Mouse (Mus musculus) layer of hippocampus, adult 6 months (tissue): ENCODE results near the gene Ehd4. TPM values are rescaled to one million over a fixed set of nuclear protein-coding genes. Genes with fewer than 3 reads are reported as not detected.

Experiments used
- long read RNA-seq, 2 experiments: library from polyadenylated mRNA; unstranded; transcript quantifications; one replicate each; pipeline ENCODE4 v2.0.0; 2019 to 2020
- polyA plus RNA-seq: library from polyadenylated mRNA; unstranded; fragments of <200 nt; fragmentation: Nextera tagmentation; gene quantifications from 2 replicates; pipeline ENCODE4 v1.2.3, GENCODE M21; 2021

Ehd4 gene
- 7.5 and 8.0 TPM in 2 replicates for polyA plus RNA-seq
- long read RNA-seq, experiment 1, transcript Ehd4-201 (6 exons, 3,730 nt): major isoform, 25 of 29 reads
- long read RNA-seq, experiment 1, partial matches to known transcripts: 1 of 29 reads
- long read RNA-seq, experiment 1, other reads (novel, unspliced or antisense): 3 of 29 reads
- long read RNA-seq, experiment 2, transcript Ehd4-201 (6 exons, 3,730 nt): major isoform, 55 of 61 reads
- long read RNA-seq, experiment 2, partial matches to known transcripts: 4 of 61 reads
- long read RNA-seq, experiment 2, other reads (novel, unspliced or antisense): 2 of 61 reads

DNA sequence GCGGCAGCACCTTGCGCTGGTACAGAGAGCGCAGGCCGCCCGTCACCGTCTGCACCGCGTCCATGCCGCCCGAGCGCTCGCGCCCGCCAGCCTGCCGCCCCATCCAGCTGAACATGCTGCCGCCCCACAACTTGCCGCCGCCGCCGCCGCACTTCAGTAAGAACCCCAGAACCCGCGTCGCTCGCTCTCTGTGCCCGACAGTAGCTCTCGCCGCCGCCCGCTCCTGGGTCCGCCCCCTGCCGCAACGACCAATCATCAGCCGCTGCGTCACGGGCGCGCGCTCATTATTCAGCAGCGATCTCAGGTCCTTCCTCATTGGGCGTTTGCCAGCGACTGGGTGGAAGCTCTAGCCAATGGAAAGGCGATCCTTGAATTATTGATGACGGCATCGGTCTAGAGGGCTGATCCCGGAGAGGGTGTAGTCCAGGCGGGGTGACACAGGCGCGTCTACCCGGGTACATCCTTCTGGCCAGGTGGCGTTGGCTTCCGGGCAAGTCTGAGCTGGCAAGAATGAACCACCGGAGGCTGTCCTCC is at the start of gene Ehd4:
Gene Ehd4, minus strand, starts transcription at position 246 of the 534 bp plus-strand sequence.

Other genes with a start within 250 kb of the Ehd4 start
- 2.6 TPM in 2 replicates for gene Mapkbp1, start 181.9 kb downstream of the Ehd4 start, polyA plus RNA-seq
- gene Jmjd7, start 127.1 kb downstream of the Ehd4 start, polyA plus RNA-seq: 6.8 and 7.4 TPM in 2 replicates
- gene Gm28042, start 127.1 kb downstream of the Ehd4 start, polyA plus RNA-seq: 0.56 and 0.73 TPM in 2 replicates
- gene Pla2g4b, start 121.2 kb downstream of the Ehd4 start, polyA plus RNA-seq: not detected in 2 replicates
- gene Pla2g4e, start 90.7 kb upstream of the Ehd4 start, polyA plus RNA-seq: 1.4 and 2.5 TPM in 2 replicates
- 0.04 TPM in 1 of 2 replicates, not detected in the other for gene Pla2g4d, start 134.6 kb upstream of the Ehd4 start, polyA plus RNA-seq
- gene Pla2g4f, start 159.6 kb upstream of the Ehd4 start, polyA plus RNA-seq: not detected in 2 replicates
- 25.0 and 26.8 TPM in 2 replicates for gene Vps39, start 198.5 kb upstream of the Ehd4 start, polyA plus RNA-seq
- gene Ganc, start 249.3 kb upstream of the Ehd4 start, polyA plus RNA-seq: 4.7 and 5.8 TPM in 2 replicates
- 2.5 and 4.1 TPM in 2 replicates for gene Tmem87a, start 249.5 kb upstream of the Ehd4 start, polyA plus RNA-seq